Mouse (Mus musculus) neural tube, embryonic 12.5 days (tissue): ENCODE measurements around the gene Sv2c. TPM values are rescaled to one million over a fixed set of nuclear protein-coding genes. Genes with fewer than 3 reads are reported as not detected.

ENCODE experiments used
- ATAC-seq: fragments of 200-750 bp; cut with Nextera tagmentation; 2 replicates; pipeline ENCODE4 v1.8.0; 2017; ENCODE audit warnings: low read depth, mild to moderate bottlenecking, moderate TSS enrichment, moderate library complexity; ENCODE audit not compliant: low FRiP score
- H3K27ac ChIP-seq: fragments of 300-500 bp; sonication (generic); 2 replicates; pipeline ENCODE4 v1.5.1; 2016
- H3K27me3 ChIP-seq: fragments of 300-500 bp; sonication (generic); replicated peaks from 2 replicates; pipeline ENCODE4 v1.6.1; 2016; ENCODE audit warnings: mild to moderate bottlenecking
- H3K36me3 ChIP-seq: fragments of 300-500 bp; sonication (generic); 2 replicates; pipeline ENCODE4 v1.6.1; 2016; ENCODE audit warnings: mild to moderate bottlenecking
- H3K4me1 ChIP-seq: fragments of 300-500 bp; sonication (generic); 2 replicates; pipeline ENCODE4 v1.6.1; 2016
- H3K4me2 ChIP-seq: fragments of 300-500 bp; sonication (generic); replicated peaks from 2 replicates; pipeline ENCODE4 v1.6.1; 2016; ENCODE audit warnings: mild to moderate bottlenecking
- H3K4me3 ChIP-seq: fragments of 300-500 bp; sonication (generic); 2 replicates; pipeline ENCODE4 v1.5.1; 2016
- H3K9ac ChIP-seq: fragments of 300-500 bp; sonication (generic); 2 replicates; pipeline ENCODE4 v1.6.1; 2016; ENCODE audit warnings: mild to moderate bottlenecking
- H3K9me3 ChIP-seq: fragments of 300-500 bp; sonication (generic); 2 replicates; pipeline ENCODE4 v1.6.1; 2016; ENCODE audit warnings: mild to moderate bottlenecking
- WGBS: fragments of 180-500 bp; shearing (Covaris S2); methylation state at CpG from one replicate; pipeline ENCODE4 v1.1.7; 2016; 5-methylcytosine and 5-hydroxymethylcytosine counted together
- polyA plus RNA-seq: library from polyadenylated mRNA; unstranded; fragments of >200 nt; fragmentation: Nextera tagmentation; extraction: Ambion mirVana; gene quantifications from 2 replicates; pipeline ENCODE4 v1.2.1, GENCODE M21; 2016

Gene Sv2c
- polyA plus RNA-seq, 1 experiment from 2014 or later, result 16.4 TPM

DNA sequence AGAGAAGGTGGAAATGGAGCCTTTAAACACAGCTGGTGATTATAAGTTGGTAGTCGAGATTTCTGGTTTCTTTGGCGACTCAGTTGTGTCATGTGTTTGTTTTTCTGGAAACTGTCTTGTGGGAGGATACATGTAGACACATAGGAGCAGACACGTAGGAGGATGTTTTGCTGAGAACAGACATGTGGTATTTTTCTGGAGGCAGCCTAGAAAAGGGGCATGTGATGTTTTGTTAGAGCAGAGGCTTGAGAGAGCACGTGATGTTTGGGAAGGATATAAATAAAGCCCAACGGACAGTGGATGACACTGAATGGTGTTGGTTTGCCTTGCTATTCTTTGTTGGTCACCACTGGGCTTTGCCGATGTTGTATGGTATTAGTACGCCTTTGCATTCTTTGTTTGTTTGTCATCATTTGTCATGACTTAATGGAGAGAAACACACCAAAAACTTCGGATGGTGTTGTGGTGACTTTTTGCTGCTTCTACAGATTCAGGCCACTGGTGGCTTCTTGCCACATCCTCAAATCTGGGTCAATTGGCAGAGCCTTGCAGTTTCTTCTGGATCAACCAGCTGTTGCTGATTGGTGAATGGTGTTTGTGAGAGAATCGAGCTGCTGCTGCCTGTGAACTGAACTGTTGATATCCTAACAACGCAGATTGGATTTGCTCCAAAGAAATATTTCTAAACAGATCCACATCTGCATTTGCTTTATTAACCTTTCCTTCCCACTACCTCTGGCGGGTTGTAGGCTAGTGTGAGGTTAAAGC is 91.9 kb downstream of the Sv2c start:
- WGBS, result 83% methylated on average over 11 of the region's 11 CpGs
- H3K4me2 ChIP-seq, result no peak overlapping the region
- no peaks in the 10 kb centered on the region for H3K4me1 ChIP-seq
- no peak for ATAC-seq
- H3K9ac ChIP-seq, result no peak overlapping the region
- H3K4me3 ChIP-seq, result no peak overlapping the region
- no peaks in the 10 kb centered on the region for H3K27me3 ChIP-seq
- no peak overlapping the region for H3K27ac ChIP-seq
- H3K36me3 ChIP-seq, result no peaks in the 10 kb centered on the region
- H3K9me3 ChIP-seq, result no peaks in the 10 kb centered on the region

DNA sequence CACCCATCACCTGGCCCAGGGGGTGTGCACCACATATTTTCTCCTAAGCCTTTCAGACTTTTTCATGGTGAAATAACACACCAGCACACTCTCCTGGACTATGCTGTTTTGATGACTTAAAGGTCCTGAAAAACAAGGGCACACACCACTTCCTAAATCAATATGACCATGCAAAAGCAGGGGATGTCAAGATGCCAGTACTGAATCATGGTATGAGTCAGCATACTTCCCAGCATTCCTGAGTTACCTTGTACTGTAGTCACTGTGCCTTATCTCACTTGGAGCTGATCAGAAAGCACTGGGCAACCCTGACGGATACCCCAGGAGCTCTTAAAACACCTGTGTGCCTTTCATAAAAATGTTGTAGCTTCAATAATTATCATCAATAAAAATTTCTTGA is 92.8 kb downstream of the Sv2c start:
- H3K9ac ChIP-seq, result no peak overlapping the region
- no peaks in the 10 kb centered on the region for H3K27me3 ChIP-seq
- no peaks in the 10 kb centered on the region for H3K4me1 ChIP-seq
- no peak overlapping the region for H3K27ac ChIP-seq
- no peaks in the 10 kb centered on the region for H3K9me3 ChIP-seq
- WGBS, result 87% methylated on average over 1 of the region's 1 CpGs
- H3K4me2 ChIP-seq, result no peak overlapping the region
- ATAC-seq, result no peak
- H3K36me3 ChIP-seq, result no peaks in the 10 kb centered on the region
- no peak overlapping the region for H3K4me3 ChIP-seq

DNA sequence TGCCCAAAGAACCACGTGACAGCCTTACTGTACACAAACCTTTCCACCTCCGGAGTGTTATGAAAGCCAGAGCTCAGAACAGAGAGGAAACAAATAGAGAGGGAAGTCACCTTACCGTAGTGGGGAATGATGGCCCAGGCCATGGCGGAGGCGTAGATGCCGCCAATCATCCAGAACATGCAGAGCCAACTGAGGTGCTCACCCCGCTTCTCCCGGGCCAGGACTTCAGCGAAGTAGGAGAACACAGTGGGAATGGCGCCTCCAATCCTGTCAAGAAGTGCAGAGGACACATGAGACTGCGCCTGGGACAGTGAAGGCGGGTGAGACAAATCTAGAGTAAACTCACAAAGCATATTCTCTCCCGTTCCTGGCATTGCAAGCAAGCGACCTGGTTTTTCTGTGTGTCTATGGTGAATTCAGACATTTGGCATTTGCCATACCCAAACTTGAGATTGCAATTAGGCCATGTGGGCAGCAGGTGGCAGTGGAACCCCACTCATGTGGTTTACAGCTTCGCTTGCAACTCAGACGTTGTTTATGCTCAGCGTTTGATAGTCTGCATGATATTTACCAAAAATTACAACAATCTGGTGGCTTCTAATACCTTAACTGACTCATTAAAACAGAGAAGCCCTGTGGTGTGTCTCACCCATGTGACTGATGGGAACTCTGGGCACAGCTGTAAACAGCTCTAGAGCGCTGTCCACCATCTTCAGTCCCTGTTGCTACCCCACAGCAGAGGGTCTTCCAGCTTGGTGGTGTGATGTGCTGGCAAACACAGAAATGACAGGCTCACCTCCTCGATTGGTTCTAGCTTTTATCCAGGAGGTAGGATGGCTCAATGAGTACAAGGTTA is 101.8 kb downstream of the Sv2c start:
- ATAC-seq, result 0 out of 2 replicates have a peak, but pooled peaks have one; percentile 13
- 67% methylated on average over 19 of the region's 19 CpGs for WGBS

DNA sequence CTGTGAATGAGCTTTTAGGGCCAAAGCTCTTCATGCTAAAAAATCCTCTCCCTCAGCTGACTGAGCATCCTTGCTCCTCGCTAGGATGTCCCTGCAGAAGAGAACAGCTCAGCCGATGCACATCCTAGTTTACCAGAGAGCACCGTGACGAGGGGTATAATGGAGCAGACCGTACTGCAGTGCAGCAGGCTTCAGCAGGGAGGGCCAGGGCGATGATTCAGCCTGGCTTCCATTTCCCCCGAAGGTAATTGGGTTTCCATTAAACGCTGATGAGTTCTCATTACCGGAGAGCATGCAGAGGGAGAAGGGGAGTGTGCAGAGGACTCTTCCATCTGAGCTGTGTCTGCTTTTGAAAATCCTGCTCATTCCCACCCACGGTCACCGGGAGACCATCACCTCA is 108.5 kb downstream of the Sv2c start:
- Histone ChIP-seq H3K9ac (no peak overlapping the region), H3K36me3 (no peaks in the 10 kb centered on the region), H3K27me3 (no peaks in the 10 kb centered on the region), H3K4me2 (no peak overlapping the region), H3K9me3 (no peaks in the 10 kb centered on the region), H3K27ac (no peak overlapping the region), H3K4me3 (no peak overlapping the region), H3K4me1 (no peaks in the 10 kb centered on the region)
- 73% methylated on average over 11 of the region's 11 CpGs for WGBS
- no peak for ATAC-seq

More for the DNA sequence above, 101.8 kb downstream of the Sv2c start:
- Histone ChIP-seq H3K4me2 (no peak overlapping the region), H3K36me3 (no peaks in the 10 kb centered on the region), H3K27ac (no peak overlapping the region), H3K9ac (no peak overlapping the region), H3K4me3 (no peak overlapping the region), H3K27me3 (no peaks in the 10 kb centered on the region), H3K4me1 (no peaks in the 10 kb centered on the region), H3K9me3 (no peaks in the 10 kb centered on the region)

DNA sequence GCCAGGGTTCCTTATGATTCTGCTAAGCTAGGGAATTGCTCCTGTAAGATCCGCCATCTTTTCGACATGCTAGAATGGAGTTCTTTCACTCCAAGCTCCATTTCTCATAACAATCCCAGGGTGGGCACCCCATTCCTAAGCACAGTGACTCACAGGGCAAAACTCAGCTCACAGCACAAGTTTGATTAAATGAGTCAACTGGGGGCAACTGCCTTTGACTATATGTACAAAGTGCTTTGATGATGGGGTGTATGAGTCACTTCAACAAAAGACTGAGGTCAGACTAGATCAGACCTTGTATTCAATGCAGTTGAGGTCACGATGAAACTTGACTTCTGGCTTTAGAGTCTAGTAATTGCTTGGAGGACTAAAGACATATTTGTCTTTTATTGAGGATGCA is 116.9 kb downstream of the Sv2c start:
- Histone ChIP-seq H3K27me3 (no peaks in the 10 kb centered on the region), H3K4me1 (peaks cover 10% of the 10 kb centered on the region), H3K36me3 (no peaks in the 10 kb centered on the region), H3K27ac (no peak overlapping the region), H3K9me3 (no peaks in the 10 kb centered on the region), H3K9ac (no peak overlapping the region), H3K4me3 (no peak overlapping the region), H3K4me2 (no peak overlapping the region)
- WGBS, result 93% methylated on average over 3 of the region's 3 CpGs
- ATAC-seq, result no peak

DNA sequence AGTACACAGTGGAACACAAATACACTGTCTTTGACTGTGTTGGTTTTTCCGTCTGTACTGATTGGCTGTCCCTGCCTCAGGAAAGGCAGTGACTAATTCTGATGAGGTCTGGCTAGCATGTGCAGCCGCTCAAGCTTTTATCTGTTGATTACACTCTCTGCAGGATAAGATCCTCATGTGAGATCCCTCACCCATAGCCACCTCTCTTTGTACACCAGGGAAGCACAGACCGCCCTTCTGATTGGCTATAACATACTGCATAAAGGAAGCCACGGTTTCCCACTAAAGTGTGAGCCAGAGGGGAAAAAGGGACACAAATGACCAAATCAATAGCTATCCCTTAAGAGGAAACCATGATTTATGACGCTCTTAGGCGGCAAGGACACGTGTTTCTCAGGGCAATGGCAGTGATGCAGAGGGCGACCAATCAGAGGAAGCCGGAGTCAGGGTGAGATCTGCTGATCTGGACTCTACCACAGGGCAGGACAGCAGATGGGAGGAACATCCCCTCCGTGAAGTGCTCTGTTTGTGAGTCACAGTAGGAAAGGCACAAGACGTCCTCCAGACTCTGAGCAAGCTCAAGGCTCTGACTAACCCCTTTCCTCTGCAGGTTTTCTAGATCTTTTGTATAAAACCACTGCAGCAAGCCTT is 121.4 kb downstream of the Sv2c start:
- peak overlapping the region; percentile 38 for H3K4me2 ChIP-seq
- no peak overlapping the region; the same call in 1 of the 2 replicates for H3K27ac ChIP-seq
- WGBS, result 17% methylated on average over 11 of the region's 11 CpGs
- H3K36me3 ChIP-seq, result no peaks in the 10 kb centered on the region
- H3K27me3 ChIP-seq, result no peaks in the 10 kb centered on the region
- no peak overlapping the region for H3K4me3 ChIP-seq
- peaks cover 10% of the 10 kb centered on the region for H3K4me1 ChIP-seq
- H3K9ac ChIP-seq, result no peak overlapping the region
- ATAC-seq, result peak; percentile 93
- H3K9me3 ChIP-seq, result no peaks in the 10 kb centered on the region

DNA sequence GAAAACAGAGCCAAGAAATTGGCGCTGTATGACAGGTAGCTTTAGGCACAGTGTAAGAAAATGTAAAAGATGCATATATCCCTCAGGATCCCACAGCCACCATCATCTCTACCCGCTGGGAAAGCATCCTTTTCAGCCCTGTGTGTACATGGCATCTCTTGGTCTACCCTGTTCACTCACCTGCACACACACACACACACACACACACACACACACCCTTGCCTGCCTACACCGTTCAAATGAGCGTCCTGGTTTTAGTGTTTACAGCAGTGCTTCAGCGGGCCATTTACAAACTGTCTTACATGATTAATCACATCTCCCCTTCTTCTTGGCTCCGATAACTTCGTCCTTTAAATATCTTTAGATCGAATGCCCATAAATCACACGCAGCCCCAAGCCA is 123.4 kb downstream of the Sv2c start:
- no peak overlapping the region for H3K4me2 ChIP-seq
- H3K9me3 ChIP-seq, result no peaks in the 10 kb centered on the region
- peaks cover 10% of the 10 kb centered on the region for H3K4me1 ChIP-seq
- no peaks in the 10 kb centered on the region for H3K27me3 ChIP-seq
- no peak overlapping the region for H3K9ac ChIP-seq
- no peak overlapping the region for H3K4me3 ChIP-seq
- no peak for ATAC-seq
- H3K27ac ChIP-seq, result no peak overlapping the region
- no peaks in the 10 kb centered on the region for H3K36me3 ChIP-seq
- 65% methylated on average over 9 of the region's 9 CpGs for WGBS

DNA sequence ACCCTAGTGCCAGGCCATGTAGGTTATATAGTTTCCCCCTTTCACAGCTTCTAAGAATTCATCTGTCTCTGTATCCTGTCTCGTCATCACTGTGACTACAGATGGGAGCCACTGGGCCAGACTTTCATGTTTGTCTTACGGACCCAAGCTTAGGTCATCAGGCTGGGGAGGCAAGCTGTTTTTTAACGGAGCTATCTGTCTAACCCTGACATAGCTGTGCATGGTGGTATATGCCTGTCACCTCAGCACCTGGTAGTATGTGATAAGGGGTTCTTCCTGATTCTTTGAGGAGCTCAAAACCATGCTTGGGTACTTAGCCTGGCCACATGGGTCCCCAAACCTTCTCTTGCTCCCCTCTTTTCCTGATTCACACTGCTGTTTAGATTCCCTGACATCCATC is 124.2 kb downstream of the Sv2c start:
- no peak for ATAC-seq
- Histone ChIP-seq H3K9ac (no peak overlapping the region), H3K4me3 (no peak overlapping the region), H3K36me3 (no peaks in the 10 kb centered on the region), H3K27ac (no peak overlapping the region), H3K27me3 (no peaks in the 10 kb centered on the region), H3K4me1 (peaks cover 10% of the 10 kb centered on the region), H3K4me2 (no peak overlapping the region), H3K9me3 (no peaks in the 10 kb centered on the region)
- WGBS, result 70% methylated on average over 3 of the region's 3 CpGs

DNA sequence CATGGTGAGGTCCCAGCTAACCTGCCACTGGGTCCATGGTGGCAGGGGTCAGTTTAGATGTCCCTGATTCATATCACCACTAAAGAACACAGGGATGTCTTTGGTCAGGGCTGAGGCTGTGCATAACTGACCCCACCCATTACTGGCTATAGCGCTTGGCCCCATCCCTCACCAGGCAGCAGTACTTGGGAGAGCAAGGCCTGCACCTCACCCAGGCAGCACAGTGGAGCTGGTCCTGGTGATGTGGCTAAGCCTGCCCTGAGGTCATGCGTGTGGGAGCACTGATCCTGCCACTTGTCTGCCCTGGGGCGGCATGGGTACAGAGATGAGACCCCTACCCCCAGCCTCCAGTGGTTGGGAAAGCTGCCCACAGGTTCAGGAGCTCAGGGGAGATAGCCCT is 128.8 kb downstream of the Sv2c start:
- H3K27me3 ChIP-seq, result no peaks in the 10 kb centered on the region
- no peak overlapping the region for H3K27ac ChIP-seq
- H3K4me2 ChIP-seq, result no peak overlapping the region
- no peaks in the 10 kb centered on the region for H3K9me3 ChIP-seq
- H3K4me1 ChIP-seq, result peaks cover 11% of the 10 kb centered on the region
- no peaks in the 10 kb centered on the region for H3K36me3 ChIP-seq
- H3K4me3 ChIP-seq, result no peak overlapping the region
- no peak overlapping the region for H3K9ac ChIP-seq
- 86% methylated on average over 3 of the region's 3 CpGs for WGBS
- ATAC-seq, result no peak

DNA sequence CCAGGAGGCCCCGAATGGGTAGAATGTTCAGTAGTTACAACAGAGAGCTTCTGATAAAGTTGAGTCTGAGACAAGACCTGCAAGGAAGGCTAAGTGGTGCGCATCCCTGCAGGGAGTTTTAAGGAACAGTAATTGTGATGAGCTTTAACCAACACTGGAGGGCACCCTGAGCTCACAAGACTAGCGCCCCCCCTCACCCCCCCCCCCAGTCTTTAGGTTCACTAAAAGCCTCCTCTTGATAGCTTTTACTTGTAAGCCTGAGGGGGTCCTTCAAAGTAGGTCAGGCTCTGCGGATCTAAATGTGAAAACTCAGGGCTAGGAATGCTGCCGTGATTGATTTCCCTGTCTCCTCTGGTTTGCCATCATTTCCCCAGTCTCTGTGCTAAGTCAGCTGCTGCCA is 129.9 kb downstream of the Sv2c start:
- H3K4me3 ChIP-seq, result no peak overlapping the region
- H3K36me3 ChIP-seq, result no peaks in the 10 kb centered on the region
- no peak overlapping the region for H3K27ac ChIP-seq
- no peaks in the 10 kb centered on the region for H3K27me3 ChIP-seq
- H3K9me3 ChIP-seq, result no peaks in the 10 kb centered on the region
- WGBS, result 37% methylated on average over 5 of the region's 5 CpGs
- no peak overlapping the region for H3K4me2 ChIP-seq
- H3K9ac ChIP-seq, result no peak overlapping the region
- peaks cover 11% of the 10 kb centered on the region for H3K4me1 ChIP-seq
- no peak for ATAC-seq

DNA sequence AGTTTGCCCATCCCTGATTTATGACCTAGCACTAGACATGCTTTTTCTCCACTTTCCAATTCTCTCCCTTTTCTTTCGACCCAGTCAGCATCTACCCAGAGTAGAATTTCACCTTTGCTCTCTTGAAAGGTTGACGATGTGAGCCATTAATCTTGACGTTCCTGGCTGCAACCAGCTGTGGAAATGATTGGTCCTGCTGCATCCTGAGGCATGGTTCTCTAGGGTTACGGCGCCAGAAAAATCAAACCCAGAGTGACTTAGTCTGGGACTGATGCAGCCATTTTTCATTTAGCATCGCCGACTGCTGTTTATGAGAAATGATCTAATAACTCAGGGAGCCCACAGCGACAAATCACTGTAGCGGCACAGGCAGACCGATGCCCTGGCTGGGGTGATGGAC is 133.0 kb downstream of the Sv2c start:
- Histone ChIP-seq H3K27ac (no peak overlapping the region), H3K4me1 (peaks cover 16% of the 10 kb centered on the region), H3K27me3 (no peaks in the 10 kb centered on the region), H3K4me2 (no peak overlapping the region), H3K9me3 (no peaks in the 10 kb centered on the region), H3K36me3 (no peaks in the 10 kb centered on the region), H3K4me3 (no peak overlapping the region), H3K9ac (no peak overlapping the region)
- ATAC-seq, result 0 out of 2 replicates have a peak, but pooled peaks have one; percentile 1
- 44% methylated on average over 10 of the region's 10 CpGs for WGBS

DNA sequence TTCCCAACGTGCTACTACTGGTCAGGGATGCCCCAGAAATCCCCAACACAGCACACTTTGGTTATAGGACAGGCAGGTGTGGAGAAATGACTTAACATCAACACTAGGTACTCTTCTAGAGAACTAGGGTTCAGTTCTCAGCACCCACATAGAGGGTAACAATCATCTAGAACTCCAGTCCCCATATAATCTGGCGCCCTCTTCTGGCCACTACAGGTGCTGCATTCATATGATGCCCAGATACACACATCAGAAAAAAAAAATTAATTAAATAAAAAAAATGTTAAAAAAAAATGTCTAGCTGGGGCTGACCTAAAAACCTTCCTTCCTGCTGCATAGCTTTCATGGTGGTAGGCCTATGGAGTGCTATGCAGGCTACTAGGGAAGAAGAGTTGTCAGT is 135.1 kb downstream of the Sv2c start:
- H3K4me2 ChIP-seq, result no peak overlapping the region
- no peak overlapping the region for H3K27ac ChIP-seq
- peaks cover 11% of the 10 kb centered on the region for H3K4me1 ChIP-seq
- no peak overlapping the region for H3K4me3 ChIP-seq
- H3K9me3 ChIP-seq, result no peaks in the 10 kb centered on the region
- no peaks in the 10 kb centered on the region for H3K36me3 ChIP-seq
- H3K27me3 ChIP-seq, result no peaks in the 10 kb centered on the region
- no peak overlapping the region for H3K9ac ChIP-seq
- ATAC-seq, result no peak
- 49% methylated on average over 2 of the region's 2 CpGs for WGBS
